ENCODE assay signal across 14 mouse cellular contexts in genomic region chr5:113904987-113905386, GRCm38 (mm10). TPM values are rescaled to one million over a fixed set of nuclear protein-coding genes. Genes with fewer than 3 reads are reported as not detected.
DNase-seq lines count a peak whose midpoint lies in the region; ATAC-seq and TF ChIP-seq lines count a peak whose summit lies in the region.
"Had no signal": no experiment of that assay in that cellular context is flagged by ENCODE, and none has a peak within 500 bp of the region (broad histone marks: within the 10 kb centered on the region; RNA-seq: fewer than 3 reads in every experiment).

No protein-coding gene starts in this region.

- no peaks in the 10 kb centered on the region for H3K9me3 ChIP-seq in lung, embryonic 14.5 days (ENCODE audit: low read depth, low read length)
- no peaks in the 10 kb centered on the region for H3K9me3 ChIP-seq in forebrain, embryonic 14.5 days (replicated peaks; ENCODE audit: control insufficient read depth, low read length)
- H3K9me3 ChIP-seq in hindbrain, embryonic 16.5 days (ENCODE audit: control insufficient read depth, low read length) = no peaks in the 10 kb centered on the region
- H3K9me3 ChIP-seq in neural tube, embryonic 15.5 days (replicated peaks) = no peaks in the 10 kb centered on the region
- H3K9me3 ChIP-seq: limb, embryonic 15.5 days had no signal

- no peaks in the 10 kb centered on the region for H3K36me3 ChIP-seq in lung, embryonic 14.5 days (ENCODE audit: insufficient read depth)
- H3K36me3 ChIP-seq in forebrain, embryonic 14.5 days (ENCODE audit: control insufficient read depth, insufficient read depth, low read length) = no peaks in the 10 kb centered on the region
- no peaks in the 10 kb centered on the region for H3K36me3 ChIP-seq in hindbrain, embryonic 16.5 days (ENCODE audit: control insufficient read depth, insufficient read depth, low read length)
- no peaks in the 10 kb centered on the region for H3K36me3 ChIP-seq in neural tube, embryonic 15.5 days
- H3K36me3 ChIP-seq: limb, embryonic 15.5 days had no signal

- no peak overlapping the region for H3K4me3 ChIP-seq in lung, embryonic 14.5 days (ENCODE audit: low read depth, low read length)
- no peak overlapping the region for H3K4me3 ChIP-seq in lung, adult 2 months (replicated peaks; ENCODE audit: extremely low read depth, low read depth, low read length)
- H3K4me3 ChIP-seq in forebrain, embryonic 14.5 days (ENCODE audit: low read depth, low read length) = no peak overlapping the region
- H3K4me3 ChIP-seq in hindbrain, embryonic 16.5 days (ENCODE audit: low read length) = no peak overlapping the region
- no peak overlapping the region for H3K4me3 ChIP-seq in neural tube, embryonic 15.5 days (replicated peaks)
- H3K4me3 ChIP-seq: limb, embryonic 15.5 days had no signal

- no peak for ATAC-seq in lung, embryonic 14.5 days (ENCODE audit: insufficient read depth)
- ATAC-seq in forebrain, embryonic 14.5 days = no peak
- no peak for ATAC-seq in hindbrain, embryonic 16.5 days
- no peak for ATAC-seq in neural tube, embryonic 15.5 days (ENCODE audit: low FRiP score)
- ATAC-seq: Patski had no signal

- H3K27ac ChIP-seq in lung, embryonic 14.5 days (ENCODE audit: low read depth) = 0 out of 2 replicates have a peak overlapping the region, but pooled peaks have one; percentile 25
- no peak overlapping the region for H3K27ac ChIP-seq in forebrain, embryonic 14.5 days (ENCODE audit: low read depth, low read length)
- no peak overlapping the region for H3K27ac ChIP-seq in hindbrain, embryonic 16.5 days (ENCODE audit: low read depth, low read length)
- no peak overlapping the region for H3K27ac ChIP-seq in neural tube, embryonic 15.5 days (replicated peaks)
- H3K27ac ChIP-seq: limb, embryonic 15.5 days had no signal

- H3K9ac ChIP-seq in lung, embryonic 14.5 days = no peak overlapping the region
- 0 out of 2 replicates have a peak overlapping the region, but pooled peaks have one; percentile 21 for H3K9ac ChIP-seq in forebrain, embryonic 14.5 days (ENCODE audit: low read length)
- H3K9ac ChIP-seq in hindbrain, embryonic 16.5 days (ENCODE audit: low read depth, low read length) = no peak overlapping the region
- 0 out of 2 replicates have a peak overlapping the region, but pooled peaks have one; percentile 10 for H3K9ac ChIP-seq in neural tube, embryonic 15.5 days (replicated peaks)
- H3K9ac ChIP-seq: limb, embryonic 15.5 days had no signal

- no peaks in the 10 kb centered on the region for H3K27me3 ChIP-seq in lung, embryonic 14.5 days (ENCODE audit: insufficient read depth, low read length)
- no peaks in the 10 kb centered on the region for H3K27me3 ChIP-seq in forebrain, embryonic 14.5 days (replicated peaks; ENCODE audit: control insufficient read depth, insufficient read depth, low read length)
- H3K27me3 ChIP-seq in hindbrain, embryonic 16.5 days (replicated peaks; ENCODE audit: control insufficient read depth, insufficient read depth, low read length) = no peaks in the 10 kb centered on the region
- no peaks in the 10 kb centered on the region for H3K27me3 ChIP-seq in neural tube, embryonic 15.5 days (replicated peaks)
- H3K27me3 ChIP-seq: limb, embryonic 15.5 days; Patski had no signal

- WGBS in lung, embryonic 14.5 days = 24% methylated on average over 4 of the region's 4 CpGs
- WGBS in lung, adult 2 months = 36% methylated on average over 4 of the region's 4 CpGs
- 28% methylated on average over 4 of the region's 4 CpGs for WGBS in forebrain, embryonic 14.5 days
- 41% methylated on average over 4 of the region's 4 CpGs for WGBS in hindbrain, embryonic 16.5 days
- WGBS in neural tube, embryonic 15.5 days = 30% methylated on average over 4 of the region's 4 CpGs

- no peak for DNase-seq in lung, embryonic 14.5 days
- no peak for DNase-seq in lung, adult 2 months
- DNase-seq in forebrain, embryonic 14.5 days (ENCODE audit: low spot score) = no peak
- no peak for DNase-seq in layer of hippocampus, postnatal 14 days (ENCODE audit: low spot score in 2 of 2)
- DNase-seq in lung, postnatal 14 days = no peak
- DNase-seq: adrenal gland, adult 2 months; gastrocnemius, postnatal 10 days; heart, postnatal 36 days; kidney, postnatal 14 days; thymus, postnatal 36 days had no signal

- TF ChIP-seq POLR2A in lung, adult 2 months (IDR thresholded peaks at IDR 0.05; ENCODE audit: borderline replicate concordance, extremely low read depth, low read depth, low read length) = no peak

- H3K4me1 ChIP-seq in lung, embryonic 14.5 days (ENCODE audit: insufficient read depth) = peaks cover 26% of the 10 kb centered on the region
- peaks cover 35% of the 10 kb centered on the region for H3K4me1 ChIP-seq in lung, adult 2 months (ENCODE audit: control insufficient read depth, insufficient read depth, low read length)
- H3K4me1 ChIP-seq in forebrain, embryonic 14.5 days (ENCODE audit: control insufficient read depth, insufficient read depth, low read length) = peaks cover 46% of the 10 kb centered on the region
- peaks cover 51% of the 10 kb centered on the region for H3K4me1 ChIP-seq in hindbrain, embryonic 16.5 days (ENCODE audit: control insufficient read depth, insufficient read depth, low read depth, low read length)
- peaks cover 71% of the 10 kb centered on the region for H3K4me1 ChIP-seq in neural tube, embryonic 15.5 days

- no peak for TF ChIP-seq CTCF in lung, embryonic 14.5 days (IDR thresholded peaks at IDR 0.05; ENCODE audit: low read depth)
- TF ChIP-seq CTCF in lung, adult 2 months (IDR thresholded peaks at IDR 0.05; ENCODE audit: insufficient read depth, low read length) = no peak

- H3K4me2 ChIP-seq in lung, embryonic 14.5 days = peak overlapping the region; percentile 78
- peak overlapping the region; percentile 68 for H3K4me2 ChIP-seq in forebrain, embryonic 14.5 days (ENCODE audit: low read length)
- H3K4me2 ChIP-seq in hindbrain, embryonic 16.5 days (ENCODE audit: low read length) = 0 out of 2 replicates have a peak overlapping the region, but pooled peaks have one; percentile 12
- H3K4me2 ChIP-seq in neural tube, embryonic 15.5 days = peak overlapping the region; percentile 69; the same call in 1 of the 2 replicates
- H3K4me2 ChIP-seq: limb, embryonic 15.5 days had no signal

RNA-seq across cellular contexts. Expression of gene Coro1c, which starts 3.6 kb away (rescaled TPM):
- polyA plus RNA-seq in lung, embryonic 14.5 days (2014; fragmentation: Nextera tagmentation; extraction: Ambion mirVana) = 151 and 165 TPM in 2 replicates
- polyA plus RNA-seq in lung, adult 2 months (2012; rRNA removed) = 86.7 and 104 TPM in 2 replicates
- polyA plus RNA-seq in forebrain, embryonic 14.5 days (2014; fragmentation: Nextera tagmentation; extraction: Ambion mirVana) = 169 and 193 TPM in 2 replicates
- 176 and 191 TPM in 2 replicates for polyA plus RNA-seq in hindbrain, embryonic 16.5 days (2015; fragmentation: Nextera tagmentation; extraction: Ambion mirVana)
- polyA plus RNA-seq in neural tube, embryonic 15.5 days (2015; fragmentation: Nextera tagmentation; extraction: Ambion mirVana) = 160 and 162 TPM in 2 replicates
- 10 to 100 TPM; 87.9 to 94.2 TPM for total RNA-seq in layer of hippocampus, postnatal 14 days (2021)

Comparison
In these comparisons a context has a peak if more than half of its experiments do, and no peak if none do; other contexts are left out.
1. H3K4me2 ChIP-seq: peak in every context shown above with its lines; median percentile 78 in lung, embryonic 14.5 days; 69 in neural tube, embryonic 15.5 days; 68 in forebrain, embryonic 14.5 days; 12 in hindbrain, embryonic 16.5 days.
2. H3K9ac ChIP-seq: peak in forebrain, embryonic 14.5 days (single experiment) and neural tube, embryonic 15.5 days (single experiment); none in lung, embryonic 14.5 days (single experiment) and hindbrain, embryonic 16.5 days (single experiment).